Mouse (Mus musculus) embryo, embryonic 9.5 days (tissue): ENCODE data around the gene Unc5c.

Source experiments
- DNase-seq: peaks from one replicate; pipeline ENCODE4 v3.0.0-alpha.2; 2017; ENCODE audit errors: extremely low spot score

The Unc5c gene

GRCm38 (mm10) chr3:141711601-141712000, 246.6 kb downstream of the Unc5c start:
- DNase-seq, result no peak

- peak; percentile 27 for DNase-seq
Measured at GRCm38 (mm10) chr3:141716371-141716770, 251.4 kb downstream of the Unc5c start.

GRCm38 (mm10) chr3:141719050-141719449, 254.0 kb downstream of the Unc5c start:
- DNase-seq, result no peak

GRCm38 (mm10) chr3:141724499-141724898, 259.5 kb downstream of the Unc5c start:
- DNase-seq, result no peak

- DNase-seq, result no peak
Measured at GRCm38 (mm10) chr3:141725432-141725831, 260.4 kb downstream of the Unc5c start.

- no peak for DNase-seq
Measured at GRCm38 (mm10) chr3:141733844-141734243, 268.8 kb downstream of the Unc5c start.

- no peak for DNase-seq
Measured at GRCm38 (mm10) chr3:141735285-141735684, 270.3 kb downstream of the Unc5c start.

GRCm38 (mm10) chr3:141745322-141745721, 280.3 kb downstream of the Unc5c start:
- DNase-seq, result no peak

- no peak for DNase-seq
Measured at GRCm38 (mm10) chr3:141748694-141749381, 283.8 kb downstream of the Unc5c start.

- no peak for DNase-seq
Measured at GRCm38 (mm10) chr3:141752172-141752571, 287.2 kb downstream of the Unc5c start.

GRCm38 (mm10) chr3:141757259-141757658, 292.2 kb downstream of the Unc5c start:
- no peak for DNase-seq

GRCm38 (mm10) chr3:141778411-141778919, 313.4 kb downstream of the Unc5c start:
- DNase-seq, result no peak

GRCm38 (mm10) chr3:141779186-141779585, 314.2 kb downstream of the Unc5c start:
- DNase-seq, result no peak

- DNase-seq, result no peak
Measured at GRCm38 (mm10) chr3:141782553-141782952, 317.5 kb downstream of the Unc5c start.

- no peak for DNase-seq
Measured at GRCm38 (mm10) chr3:141791026-141791780, 326.2 kb downstream of the Unc5c start.

- no peak for DNase-seq
Measured at GRCm38 (mm10) chr3:141792106-141792505, 327.1 kb downstream of the Unc5c start.

GRCm38 (mm10) chr3:141793755-141794154, 328.7 kb downstream of the Unc5c start:
- no peak for DNase-seq

- DNase-seq, result no peak
Measured at GRCm38 (mm10) chr3:141794371-141794770, 329.4 kb downstream of the Unc5c start.

- no peak for DNase-seq
Measured at GRCm38 (mm10) chr3:141797372-141797771, 332.4 kb downstream of the Unc5c start.

- no peak for DNase-seq
Measured at GRCm38 (mm10) chr3:141797789-141798188, 332.8 kb downstream of the Unc5c start.

- no peak for DNase-seq
Measured at GRCm38 (mm10) chr3:141804133-141804532, 339.1 kb downstream of the Unc5c start.

GRCm38 (mm10) chr3:141809581-141809980, 344.6 kb downstream of the Unc5c start:
- DNase-seq, result no peak

- no peak for DNase-seq
Measured at GRCm38 (mm10) chr3:141810944-141811343, 345.9 kb downstream of the Unc5c start.
